Mouse (Mus musculus): ENCODE results near the gene Arhgap1. TPM values are rescaled to one million over a fixed set of nuclear protein-coding genes. Genes with fewer than 3 reads are reported as not detected.

The Arhgap1 gene
- total and polyA plus RNA-seq, 2 experiments from 2014 or later = 99.3 to 101 TPM

- H3K36me3 ChIP-seq (ENCODE audit: insufficient read depth, low read length) = peaks cover 57% of the 10 kb centered on the region
- ATAC-seq (ENCODE audit: low FRiP score) (no peak), DNase-seq (ENCODE audit: low spot score) (no peak)
- H3K4me3 ChIP-seq (ENCODE audit: low read depth, low read length) = no peak overlapping the region
- 76% methylated on average over 8 of the region's 8 CpGs for WGBS
- H3K9ac ChIP-seq (replicated peaks; ENCODE audit: low read length, poor library complexity, severe bottlenecking) = no peak overlapping the region
- H3K27me3 ChIP-seq (ENCODE audit: insufficient read depth, low read length) = no peaks in the 10 kb centered on the region
- H3K9me3 ChIP-seq (ENCODE audit: low read length) = no peaks in the 10 kb centered on the region
- H3K27ac ChIP-seq (ENCODE audit: low read depth, low read length) = no peak overlapping the region
- TF ChIP-seq CTCF (IDR thresholded peaks at IDR 0.05) = no peak
- H3K4me2 ChIP-seq (ENCODE audit: low read depth, low read length, poor library complexity, severe bottlenecking) = no peak overlapping the region
- H3K4me1 ChIP-seq (ENCODE audit: insufficient read depth, low read length) = no peaks in the 10 kb centered on the region
Observed at GRCm38 (mm10) chr2:91683919-91684318, 34.3 kb downstream of the Arhgap1 start.

- ATAC-seq (ENCODE audit: low FRiP score) = no peak
Observed at GRCm38 (mm10) chr2:91689452-91689851, 39.8 kb downstream of the Arhgap1 start.

GRCm38 (mm10) chr2:91695436-91696224 is 46.0 kb downstream of the Arhgap1 start:
- 92% methylated on average over 10 of the region's 10 CpGs for WGBS
- no peak for ATAC-seq (ENCODE audit: low FRiP score)
- no peak for TF ChIP-seq CTCF (IDR thresholded peaks at IDR 0.05)
- Histone ChIP-seq H3K4me1 (ENCODE audit: insufficient read depth, low read length) (no peaks in the 10 kb centered on the region), H3K9ac (replicated peaks; ENCODE audit: low read length, poor library complexity, severe bottlenecking) (no peak overlapping the region), H3K27me3 (ENCODE audit: insufficient read depth, low read length) (no peaks in the 10 kb centered on the region), H3K36me3 (ENCODE audit: insufficient read depth, low read length) (peaks cover 7% of the 10 kb centered on the region; the same call in 1 of the 2 replicates), H3K27ac (ENCODE audit: low read depth, low read length) (no peak overlapping the region), H3K9me3 (ENCODE audit: low read length) (no peaks in the 10 kb centered on the region), H3K4me3 (ENCODE audit: low read depth, low read length) (no peak overlapping the region), H3K4me2 (ENCODE audit: low read depth, low read length, poor library complexity, severe bottlenecking) (no peak overlapping the region)
- DNase-seq (ENCODE audit: low spot score) = no peak

More at GRCm38 (mm10) chr2:91689452-91689851, 39.8 kb downstream of the Arhgap1 start:
- H3K9me3 ChIP-seq (ENCODE audit: low read length) = no peaks in the 10 kb centered on the region
- no peak overlapping the region for H3K4me3 ChIP-seq (ENCODE audit: low read depth, low read length)
- no peak for TF ChIP-seq CTCF (IDR thresholded peaks at IDR 0.05)
- no peak for DNase-seq (ENCODE audit: low spot score)
- no peak overlapping the region for H3K9ac ChIP-seq (replicated peaks; ENCODE audit: low read length, poor library complexity, severe bottlenecking)
- no peak overlapping the region for H3K4me2 ChIP-seq (ENCODE audit: low read depth, low read length, poor library complexity, severe bottlenecking)
- WGBS = 83% methylated on average over 7 of the region's 7 CpGs
- no peaks in the 10 kb centered on the region for H3K4me1 ChIP-seq (ENCODE audit: insufficient read depth, low read length)
- no peaks in the 10 kb centered on the region for H3K27me3 ChIP-seq (ENCODE audit: insufficient read depth, low read length)
- peaks cover 38% of the 10 kb centered on the region for H3K36me3 ChIP-seq (ENCODE audit: insufficient read depth, low read length)
- no peak overlapping the region for H3K27ac ChIP-seq (ENCODE audit: low read depth, low read length)

- H3K4me3 ChIP-seq (ENCODE audit: low read depth, low read length) = no peak overlapping the region
- H3K27ac ChIP-seq (ENCODE audit: low read depth, low read length) = no peak overlapping the region
- H3K4me1 ChIP-seq (ENCODE audit: insufficient read depth, low read length) = no peaks in the 10 kb centered on the region
- no peak overlapping the region for H3K9ac ChIP-seq (replicated peaks; ENCODE audit: low read length, poor library complexity, severe bottlenecking)
- H3K9me3 ChIP-seq (ENCODE audit: low read length) = no peaks in the 10 kb centered on the region
- no peak overlapping the region for H3K4me2 ChIP-seq (ENCODE audit: low read depth, low read length, poor library complexity, severe bottlenecking)
- DNase-seq (ENCODE audit: low spot score) (no peak), ATAC-seq (ENCODE audit: low FRiP score) (no peak)
- peaks cover 5% of the 10 kb centered on the region; the same call in 1 of the 2 replicates for H3K36me3 ChIP-seq (ENCODE audit: insufficient read depth, low read length)
- 83% methylated on average over 1 of the region's 1 CpGs for WGBS
- TF ChIP-seq CTCF (IDR thresholded peaks at IDR 0.05) = no peak
- H3K27me3 ChIP-seq (ENCODE audit: insufficient read depth, low read length) = no peaks in the 10 kb centered on the region
Observed at GRCm38 (mm10) chr2:91696225-91696590, 46.5 kb downstream of the Arhgap1 start.

GRCm38 (mm10) chr2:91699225-91699624 is 49.6 kb downstream of the Arhgap1 start:
- no peak overlapping the region for H3K9ac ChIP-seq (replicated peaks; ENCODE audit: low read length, poor library complexity, severe bottlenecking)
- H3K4me2 ChIP-seq (ENCODE audit: low read depth, low read length, poor library complexity, severe bottlenecking) = no peak overlapping the region
- 83% methylated on average over 1 of the region's 1 CpGs for WGBS
- no peak for TF ChIP-seq CTCF (IDR thresholded peaks at IDR 0.05)
- DNase-seq (ENCODE audit: low spot score) (no peak), ATAC-seq (ENCODE audit: low FRiP score) (no peak)
- H3K9me3 ChIP-seq (ENCODE audit: low read length) = no peaks in the 10 kb centered on the region
- H3K36me3 ChIP-seq (ENCODE audit: insufficient read depth, low read length) = peaks cover 3% of the 10 kb centered on the region; the same call in 1 of the 2 replicates
- H3K4me1 ChIP-seq (ENCODE audit: insufficient read depth, low read length) = no peaks in the 10 kb centered on the region
- no peaks in the 10 kb centered on the region for H3K27me3 ChIP-seq (ENCODE audit: insufficient read depth, low read length)
- no peak overlapping the region for H3K4me3 ChIP-seq (ENCODE audit: low read depth, low read length)
- no peak overlapping the region for H3K27ac ChIP-seq (ENCODE audit: low read depth, low read length)

GRCm38 (mm10) chr2:91701366-91701765 is 51.7 kb downstream of the Arhgap1 start:
- Histone ChIP-seq H3K27me3 (ENCODE audit: insufficient read depth, low read length) (no peaks in the 10 kb centered on the region), H3K4me3 (ENCODE audit: low read depth, low read length) (no peak overlapping the region), H3K9ac (replicated peaks; ENCODE audit: low read length, poor library complexity, severe bottlenecking) (no peak overlapping the region), H3K4me2 (ENCODE audit: low read depth, low read length, poor library complexity, severe bottlenecking) (no peak overlapping the region), H3K9me3 (ENCODE audit: low read length) (no peaks in the 10 kb centered on the region), H3K27ac (ENCODE audit: low read depth, low read length) (no peak overlapping the region), H3K4me1 (ENCODE audit: insufficient read depth, low read length) (no peaks in the 10 kb centered on the region), H3K36me3 (ENCODE audit: insufficient read depth, low read length) (no peaks in the 10 kb centered on the region)
- DNase-seq (ENCODE audit: low spot score) (no peak), ATAC-seq (ENCODE audit: low FRiP score) (no peak)
- WGBS = 100% methylated on average over 2 of the region's 2 CpGs
- TF ChIP-seq CTCF (IDR thresholded peaks at IDR 0.05) = no peak
